Mouse (Mus musculus): ENCODE results near the gene Gm9844. TPM values are rescaled to one million over a fixed set of nuclear protein-coding genes. Genes with fewer than 3 reads are reported as not detected.

Gm9844 gene
- polyA plus RNA-seq (2021; fragmentation: Nextera tagmentation) = 3.4 and 3.5 TPM in 2 replicates
- long read RNA-seq, experiment 1, transcript Gm9844-201 (1 exons, 485 nt) = major isoform, 5 of 5 reads
- long read RNA-seq, experiment 1, partial matches to known transcripts = 0 of 5 reads
- long read RNA-seq, experiment 1, other reads (novel, unspliced or antisense) = 0 of 5 reads
- long read RNA-seq, experiment 2 = 0 reads

DNA sequence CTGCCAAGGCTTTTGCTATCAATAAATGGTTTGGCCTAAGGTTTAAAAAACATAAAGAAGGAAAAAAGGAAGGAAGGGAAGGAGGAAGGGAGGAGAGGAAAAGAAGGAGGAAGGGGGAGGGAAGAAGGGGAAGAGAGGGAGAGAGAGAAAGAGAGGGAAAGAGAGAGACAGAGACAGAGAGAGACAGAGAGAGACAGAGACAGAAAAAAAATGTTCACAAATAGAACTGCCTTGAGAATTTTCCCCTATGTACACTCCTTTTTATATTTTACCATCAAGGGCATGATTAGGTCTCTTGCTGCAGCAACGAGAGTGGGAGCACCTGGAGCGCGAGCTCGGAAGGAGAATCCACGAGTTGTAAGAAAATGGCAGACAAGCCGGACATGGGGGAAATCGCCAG, at the start of gene Gm9844:
TSS of gene Gm9844 (plus strand) at position 301 of the 400 bp plus-strand sequence.

GRCm38 (mm10) chr7:24869532-24870165, 7.6 kb downstream of the Gm9844 start, which contains the start of the genes Lypd4 and Dmrtc2:
TSS of gene Lypd4 (minus strand) at chr7:24869941.
TSS of gene Dmrtc2 (plus strand) at chr7:24870057.

DNA sequence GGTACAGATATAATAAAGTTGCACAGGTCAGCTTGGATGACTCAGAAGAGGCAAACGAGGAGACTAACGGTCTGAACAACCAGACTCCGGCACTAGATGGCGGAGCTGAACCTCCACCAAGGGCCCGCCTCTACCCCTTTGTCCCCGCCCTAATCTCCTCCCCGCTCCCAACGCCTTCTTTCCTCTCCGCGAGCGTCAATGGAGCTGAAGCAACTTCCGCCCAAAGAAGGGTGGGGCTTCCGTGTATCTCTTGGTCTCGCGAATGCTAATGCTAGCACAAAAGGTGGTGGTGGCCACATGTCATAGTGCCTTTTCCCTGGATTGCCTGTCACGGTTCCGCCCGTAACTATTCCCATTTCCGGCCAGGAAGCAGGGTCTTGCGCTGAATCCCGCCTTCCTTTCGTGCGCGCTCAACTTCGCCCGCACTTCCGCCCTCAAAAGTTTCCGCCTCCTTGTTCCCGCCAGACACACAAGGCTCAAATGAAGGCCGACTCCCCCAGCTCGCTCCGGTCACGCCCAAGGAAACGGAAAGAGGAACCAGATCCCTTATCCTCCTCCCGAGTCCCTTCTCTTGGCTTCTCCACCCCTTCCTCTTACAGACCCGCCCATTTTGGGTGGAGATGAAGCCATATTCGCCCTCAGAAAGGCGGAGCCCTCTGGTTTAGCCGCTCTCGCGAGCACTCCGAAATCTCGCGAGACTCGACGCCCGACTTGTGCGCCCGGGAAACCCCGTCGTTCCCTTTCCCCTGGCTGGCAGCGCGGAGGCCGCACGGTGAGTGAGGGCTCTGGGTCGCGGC, 22.1 kb downstream of the Gm9844 start, which contains the start of gene Rps19:
TSS of gene Rps19 (plus strand) at position 476 of the 797 bp plus-strand sequence.

DNA sequence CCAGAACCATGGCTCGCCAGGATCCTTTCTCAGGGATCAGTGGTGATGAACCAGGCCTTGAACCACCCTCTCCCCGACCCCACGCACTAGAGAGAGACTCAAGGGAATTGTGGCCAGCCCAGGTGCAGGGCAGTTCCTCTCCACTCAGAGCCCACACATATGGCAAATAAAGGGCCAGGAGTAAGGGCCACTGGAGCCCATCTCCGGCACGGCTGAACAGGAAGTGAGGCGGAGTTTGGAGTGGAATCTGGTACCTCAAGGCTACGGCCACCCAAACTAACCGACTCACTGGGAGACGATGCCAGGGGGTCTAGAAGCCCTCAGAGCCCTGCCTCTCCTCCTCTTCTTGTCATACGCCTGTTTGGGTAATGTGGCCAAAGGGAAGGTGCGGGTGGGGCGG, 35.2 kb downstream of the Gm9844 start, which contains the start of gene Cd79a:
TSS of gene Cd79a (plus strand) at position 158 of the 400 bp plus-strand sequence.

DNA sequence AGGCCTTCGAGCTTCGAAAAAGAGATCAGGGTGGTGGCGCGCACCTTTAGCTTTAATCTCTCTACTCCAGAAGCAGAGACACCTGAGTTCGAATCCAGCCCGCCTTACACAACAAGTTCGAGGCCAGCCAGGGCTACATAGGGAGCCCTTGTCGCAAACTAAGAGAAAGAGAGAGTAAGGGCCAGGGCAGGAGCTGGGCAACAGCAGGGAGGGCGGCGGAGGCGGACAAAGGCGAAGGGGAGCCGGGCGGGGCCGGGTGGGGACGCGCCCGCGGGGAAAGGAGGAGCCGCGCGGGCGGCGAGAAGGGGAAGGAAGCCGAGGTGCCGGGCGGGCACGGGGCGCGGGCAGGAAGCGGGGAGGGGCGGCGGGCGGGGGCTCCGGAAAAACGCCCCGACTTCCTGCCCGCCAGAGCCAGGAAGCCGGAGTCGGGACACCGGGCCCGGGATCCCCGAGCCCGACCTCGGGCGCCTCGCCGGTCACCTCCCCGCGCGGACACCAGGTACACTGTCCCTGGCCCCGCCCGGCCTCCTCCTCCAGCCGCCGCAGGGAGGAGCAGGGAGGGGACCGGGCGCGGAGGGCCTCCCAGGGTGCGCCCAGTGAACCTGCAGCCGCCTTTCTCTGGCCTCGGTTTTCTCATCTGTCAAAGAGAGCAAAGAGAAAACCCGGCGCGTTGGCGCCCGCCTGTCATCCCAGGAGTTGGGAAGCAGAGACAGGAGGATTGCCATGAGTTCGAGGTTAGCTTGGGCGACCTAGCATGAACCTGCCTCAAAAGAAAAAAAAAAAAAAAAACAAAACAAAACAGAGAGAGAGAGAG, 40.8 kb downstream of the Gm9844 start, which contains the start of gene Arhgef1:
TSS of gene Arhgef1 (plus strand) at position 283 of the 814 bp plus-strand sequence.

Other genes starting within 250 kb of the Gm9844 start
- gene Lypd3, start 225.7 kb upstream of the Gm9844 start, polyA plus RNA-seq (2021; fragmentation: Nextera tagmentation) = not detected in 2 replicates
- gene Tex101, start 185.5 kb upstream of the Gm9844 start, polyA plus RNA-seq (2021; fragmentation: Nextera tagmentation) = not detected in 2 replicates
- gene BC049730, start 153.0 kb upstream of the Gm9844 start, polyA plus RNA-seq (2021; fragmentation: Nextera tagmentation) = not detected in 2 replicates
- not detected in 2 replicates for gene Gm4763, start 135.3 kb upstream of the Gm9844 start, polyA plus RNA-seq (2021; fragmentation: Nextera tagmentation)
- gene Cd177, start 101.9 kb upstream of the Gm9844 start, polyA plus RNA-seq (2021; fragmentation: Nextera tagmentation) = 0.05 and 0.11 TPM in 2 replicates
- 0.18 TPM in 1 of 2 replicates, not detected in the other for gene Ceacam10, start 85.0 kb upstream of the Gm9844 start, polyA plus RNA-seq (2021; fragmentation: Nextera tagmentation)
- gene Lypd4, start 7.7 kb downstream of the Gm9844 start, polyA plus RNA-seq (2021; fragmentation: Nextera tagmentation) = not detected in 2 replicates
- gene Dmrtc2, start 7.8 kb downstream of the Gm9844 start, polyA plus RNA-seq (2021; fragmentation: Nextera tagmentation) = not detected in 2 replicates
- 2,737 and 3,292 TPM in 2 replicates for gene Rps19, start 22.2 kb downstream of the Gm9844 start, polyA plus RNA-seq (2021; fragmentation: Nextera tagmentation)
- gene Cd79a, start 35.2 kb downstream of the Gm9844 start, polyA plus RNA-seq (2021; fragmentation: Nextera tagmentation) = 0.21 TPM in 1 of 2 replicates, not detected in the other
- 5.6 and 6.3 TPM in 2 replicates for gene Arhgef1, start 40.7 kb downstream of the Gm9844 start, polyA plus RNA-seq (2021; fragmentation: Nextera tagmentation)
- not detected in 2 replicates for gene Gm4881, start 82.3 kb downstream of the Gm9844 start, polyA plus RNA-seq (2021; fragmentation: Nextera tagmentation)
- 526 and 559 TPM in 2 replicates for gene Rabac1, start 110.5 kb downstream of the Gm9844 start, polyA plus RNA-seq (2021; fragmentation: Nextera tagmentation)
- 1,296 and 1,449 TPM in 2 replicates for gene Atp1a3, start 143.7 kb downstream of the Gm9844 start, polyA plus RNA-seq (2021; fragmentation: Nextera tagmentation)
- 5.7 and 7.1 TPM in 2 replicates for gene Grik5, start 210.1 kb downstream of the Gm9844 start, polyA plus RNA-seq (2021; fragmentation: Nextera tagmentation)
- 24.9 TPM in 2 replicates for gene Zfp574, start 210.4 kb downstream of the Gm9844 start, polyA plus RNA-seq (2021; fragmentation: Nextera tagmentation)

Data from layer of hippocampus, adult 6 months (tissue).